Mouse (Mus musculus): ENCODE data around the gene Nln. TPM values are rescaled to one million over a fixed set of nuclear protein-coding genes. Genes with fewer than 3 reads are reported as not detected.

The Nln gene
- total RNA-seq, 1 experiment: 24.2 TPM

GRCm38 (mm10) chr13:104024275-104024674, 85.1 kb downstream of the Nln start:
- no peak for DNase-seq (ENCODE audit: low read depth, low spot score)

DNA sequence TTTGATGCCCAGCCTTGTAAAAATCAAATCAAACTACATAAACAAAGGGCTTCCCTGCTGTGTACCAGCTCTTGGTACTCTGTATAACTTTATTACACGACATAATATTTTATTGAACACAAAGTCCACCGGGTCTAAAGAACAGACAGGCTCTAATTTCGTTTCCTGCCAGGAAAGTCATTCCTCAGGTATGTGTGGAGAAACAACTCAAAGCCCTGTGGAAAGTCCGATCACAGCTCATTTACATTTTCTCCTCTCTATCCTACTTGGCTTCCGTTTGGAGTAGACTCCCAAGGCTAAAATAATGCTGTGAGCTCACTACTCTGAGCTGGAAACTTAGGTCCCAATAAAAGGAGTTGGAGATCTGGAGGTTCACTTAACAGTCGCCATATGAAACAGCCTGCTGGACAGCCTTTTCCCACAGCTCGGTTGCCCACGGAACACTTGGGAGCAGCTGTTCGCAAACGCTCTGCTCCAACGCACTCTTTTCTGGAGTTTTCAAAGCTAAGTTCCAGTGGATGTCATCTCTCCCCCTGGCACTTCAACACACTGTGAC, 86.0 kb downstream of the Nln start:
- Histone ChIP-seq H3K27ac (ENCODE audit: insufficient read depth, low read depth, low read length, poor library complexity, severe bottlenecking) (no peak overlapping the region), H3K36me3 (ENCODE audit: control insufficient read depth, insufficient read depth, low read length, poor library complexity, severe bottlenecking) (no peaks in the 10 kb centered on the region), H3K9me3 (ENCODE audit: control insufficient read depth, insufficient read depth, low read depth, low read length) (no peaks in the 10 kb centered on the region), H3K9ac (ENCODE audit: insufficient read depth, low read depth, low read length, poor library complexity, severe bottlenecking) (no peak overlapping the region), H3K4me3 (ENCODE audit: insufficient read depth in 1 of 2, low read depth in 1 of 2, low read length in 2 of 2, poor library complexity in 1 of 2, severe bottlenecking in 1 of 2) (no peak overlapping the region), H3K4me1 (ENCODE audit: control insufficient read depth in 2 of 2, insufficient read depth in 2 of 2, low read length in 2 of 2, poor library complexity in 1 of 2) (no peaks in the 10 kb centered on the region)
- TF ChIP-seq HCFC1 (IDR thresholded peaks at IDR 0.05; ENCODE audit: borderline replicate concordance, insufficient read depth, low read length): no peak
- TF ChIP-seq ZNF384 (IDR thresholded peaks at IDR 0.05; ENCODE audit: low read depth, low read length): no peak
- no peak for TF ChIP-seq MAFK (IDR thresholded peaks at IDR 0.05; ENCODE audit: insufficient read depth, low read depth, low read length)
- TF ChIP-seq ZC3H11A (IDR thresholded peaks at IDR 0.05; ENCODE audit: borderline replicate concordance, low read depth, low read length): no peak
- no peak for TF ChIP-seq CHD2 (IDR thresholded peaks at IDR 0.05; ENCODE audit: low read depth, low read length)
- in situ Hi-C loops (cut with MboI; ENCODE audit: low sequenced_read_pairs in 2 of 2, unreplicated experiment in 2 of 2): no loop called here
- no peak for DNase-seq (ENCODE audit: low read depth, low spot score)

More at GRCm38 (mm10) chr13:104024275-104024674, 85.1 kb downstream of the Nln start:
- H3K36me3 ChIP-seq (ENCODE audit: control insufficient read depth, insufficient read depth, low read length, poor library complexity, severe bottlenecking): 0 out of 2 replicates have a peak, but pooled peaks cover 1% of the 10 kb centered on the region
- in situ Hi-C loops (cut with MboI; ENCODE audit: low sequenced_read_pairs in 2 of 2, unreplicated experiment in 2 of 2): no loop called here
- no peak overlapping the region for H3K4me3 ChIP-seq (ENCODE audit: insufficient read depth in 1 of 2, low read depth in 1 of 2, low read length in 2 of 2, poor library complexity in 1 of 2, severe bottlenecking in 1 of 2)
- no peaks in the 10 kb centered on the region for H3K4me1 ChIP-seq (ENCODE audit: control insufficient read depth in 2 of 2, insufficient read depth in 2 of 2, low read length in 2 of 2, poor library complexity in 1 of 2)
- TF ChIP-seq ZC3H11A (IDR thresholded peaks at IDR 0.05; ENCODE audit: borderline replicate concordance, low read depth, low read length): no peak
- no peak for TF ChIP-seq HCFC1 (IDR thresholded peaks at IDR 0.05; ENCODE audit: borderline replicate concordance, insufficient read depth, low read length)
- no peak for TF ChIP-seq ZNF384 (IDR thresholded peaks at IDR 0.05; ENCODE audit: low read depth, low read length)
- no peak for TF ChIP-seq CHD2 (IDR thresholded peaks at IDR 0.05; ENCODE audit: low read depth, low read length)
- no peak for TF ChIP-seq MAFK (IDR thresholded peaks at IDR 0.05; ENCODE audit: insufficient read depth, low read depth, low read length)
- H3K9ac ChIP-seq (ENCODE audit: insufficient read depth, low read depth, low read length, poor library complexity, severe bottlenecking): no peak overlapping the region
- H3K27ac ChIP-seq (ENCODE audit: insufficient read depth, low read depth, low read length, poor library complexity, severe bottlenecking): no peak overlapping the region
- H3K9me3 ChIP-seq (ENCODE audit: control insufficient read depth, insufficient read depth, low read depth, low read length): no peaks in the 10 kb centered on the region

DNA sequence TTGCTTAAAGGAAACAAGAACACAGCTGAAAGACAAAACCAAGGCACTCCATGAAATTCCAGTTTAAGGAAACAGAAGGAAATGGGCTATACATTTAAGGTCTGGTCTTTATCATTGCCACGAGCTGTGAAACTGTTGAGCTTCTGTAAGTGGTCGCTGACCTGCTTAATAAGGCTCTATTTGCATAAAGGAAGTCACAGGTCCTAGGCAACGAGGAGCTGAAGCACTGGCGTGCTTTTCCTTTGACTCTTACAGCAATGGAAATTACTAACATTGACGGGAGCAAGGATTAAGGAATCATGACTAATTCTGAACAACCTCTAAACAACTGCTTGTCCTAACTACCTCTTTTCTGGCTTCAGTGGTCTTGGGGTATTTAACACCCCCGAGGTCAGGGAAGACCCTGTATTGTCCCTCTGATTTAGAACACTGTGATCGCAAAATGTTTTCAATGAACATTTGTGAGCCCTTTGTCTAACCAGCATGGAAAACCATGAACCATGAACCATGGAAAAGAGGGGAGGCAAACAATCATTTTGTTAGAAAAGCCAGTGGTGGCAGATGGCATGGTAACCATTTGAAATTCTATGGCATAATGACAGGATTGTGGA, 90.8 kb downstream of the Nln start:
- no peak overlapping the region for H3K9ac ChIP-seq (ENCODE audit: insufficient read depth, low read depth, low read length, poor library complexity, severe bottlenecking)
- H3K27ac ChIP-seq (ENCODE audit: insufficient read depth, low read depth, low read length, poor library complexity, severe bottlenecking): no peak overlapping the region
- no peaks in the 10 kb centered on the region for H3K4me1 ChIP-seq (ENCODE audit: control insufficient read depth in 2 of 2, insufficient read depth in 2 of 2, low read length in 2 of 2, poor library complexity in 1 of 2)
- in situ Hi-C loops (cut with MboI; ENCODE audit: low sequenced_read_pairs in 2 of 2, unreplicated experiment in 2 of 2): no loop called here
- H3K4me3 ChIP-seq (ENCODE audit: insufficient read depth in 1 of 2, low read depth in 1 of 2, low read length in 2 of 2, poor library complexity in 1 of 2, severe bottlenecking in 1 of 2): no peak overlapping the region
- H3K9me3 ChIP-seq (ENCODE audit: control insufficient read depth, insufficient read depth, low read depth, low read length): no peaks in the 10 kb centered on the region
- no peak for TF ChIP-seq CHD2 (IDR thresholded peaks at IDR 0.05; ENCODE audit: low read depth, low read length)
- TF ChIP-seq ZC3H11A (IDR thresholded peaks at IDR 0.05; ENCODE audit: borderline replicate concordance, low read depth, low read length): no peak
- TF ChIP-seq ZNF384 (IDR thresholded peaks at IDR 0.05; ENCODE audit: low read depth, low read length): no peak
- TF ChIP-seq MAFK (IDR thresholded peaks at IDR 0.05; ENCODE audit: insufficient read depth, low read depth, low read length): no peak
- no peak for TF ChIP-seq HCFC1 (IDR thresholded peaks at IDR 0.05; ENCODE audit: borderline replicate concordance, insufficient read depth, low read length)
- H3K36me3 ChIP-seq (ENCODE audit: control insufficient read depth, insufficient read depth, low read length, poor library complexity, severe bottlenecking): no peaks in the 10 kb centered on the region
- no peak for DNase-seq (ENCODE audit: low read depth, low spot score)

DNA sequence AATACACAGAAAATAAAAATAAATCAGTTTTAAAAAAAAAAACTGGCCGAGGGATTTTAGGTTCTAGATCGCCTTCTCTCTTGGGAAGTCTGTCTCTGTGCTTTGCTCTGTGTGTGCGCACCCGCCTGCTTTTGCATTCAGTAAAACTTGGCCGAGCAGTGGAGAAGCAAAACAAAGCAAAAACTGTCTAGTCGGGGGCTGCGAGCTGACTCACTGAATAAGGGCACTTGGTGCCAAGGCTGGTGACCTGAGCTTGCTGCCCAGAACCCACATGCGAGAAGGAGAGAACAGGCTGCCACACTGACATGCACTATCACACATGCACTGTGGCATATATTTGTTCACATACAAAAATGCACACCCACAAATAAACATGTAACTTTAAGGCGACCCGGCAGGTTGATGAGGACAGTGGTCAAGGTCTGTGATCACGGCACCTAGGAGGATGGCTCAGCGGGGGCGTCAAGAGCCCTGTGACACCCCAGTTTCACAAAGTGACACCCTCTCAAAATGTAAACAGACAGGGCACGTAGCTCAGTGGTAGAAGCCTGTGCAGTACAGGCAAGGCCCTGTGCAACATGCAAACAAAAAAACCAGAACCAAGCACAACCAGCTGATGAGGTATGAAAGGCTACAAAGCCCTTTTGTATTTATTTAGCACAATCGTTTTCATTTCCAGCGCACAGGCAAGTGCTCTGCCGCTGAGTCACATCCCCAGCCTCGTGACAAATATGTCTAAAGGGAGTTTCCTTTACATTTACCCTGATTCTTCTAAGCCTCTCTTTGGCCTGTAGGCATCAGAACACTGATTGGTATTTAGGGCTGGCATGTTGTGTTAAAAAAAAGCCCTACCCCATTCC, 93.9 kb downstream of the Nln start:
- Histone ChIP-seq H3K4me3 (ENCODE audit: insufficient read depth in 1 of 2, low read depth in 1 of 2, low read length in 2 of 2, poor library complexity in 1 of 2, severe bottlenecking in 1 of 2) (no peak overlapping the region), H3K9ac (ENCODE audit: insufficient read depth, low read depth, low read length, poor library complexity, severe bottlenecking) (no peak overlapping the region), H3K27ac (ENCODE audit: insufficient read depth, low read depth, low read length, poor library complexity, severe bottlenecking) (no peak overlapping the region), H3K4me1 (ENCODE audit: control insufficient read depth in 2 of 2, insufficient read depth in 2 of 2, low read length in 2 of 2, poor library complexity in 1 of 2) (no peaks in the 10 kb centered on the region), H3K36me3 (ENCODE audit: control insufficient read depth, insufficient read depth, low read length, poor library complexity, severe bottlenecking) (no peaks in the 10 kb centered on the region), H3K9me3 (ENCODE audit: control insufficient read depth, insufficient read depth, low read depth, low read length) (no peaks in the 10 kb centered on the region)
- in situ Hi-C loops (cut with MboI; ENCODE audit: low sequenced_read_pairs in 2 of 2, unreplicated experiment in 2 of 2): no loop called here
- no peak for DNase-seq (ENCODE audit: low read depth, low spot score)
- no peak for TF ChIP-seq ZNF384 (IDR thresholded peaks at IDR 0.05; ENCODE audit: low read depth, low read length)
- no peak for TF ChIP-seq CHD2 (IDR thresholded peaks at IDR 0.05; ENCODE audit: low read depth, low read length)
- no peak for TF ChIP-seq ZC3H11A (IDR thresholded peaks at IDR 0.05; ENCODE audit: borderline replicate concordance, low read depth, low read length)
- TF ChIP-seq HCFC1 (IDR thresholded peaks at IDR 0.05; ENCODE audit: borderline replicate concordance, insufficient read depth, low read length): no peak
- TF ChIP-seq MAFK (IDR thresholded peaks at IDR 0.05; ENCODE audit: insufficient read depth, low read depth, low read length): no peak
